Mouse (Mus musculus): ENCODE data around the gene Dhx32.

DNA sequence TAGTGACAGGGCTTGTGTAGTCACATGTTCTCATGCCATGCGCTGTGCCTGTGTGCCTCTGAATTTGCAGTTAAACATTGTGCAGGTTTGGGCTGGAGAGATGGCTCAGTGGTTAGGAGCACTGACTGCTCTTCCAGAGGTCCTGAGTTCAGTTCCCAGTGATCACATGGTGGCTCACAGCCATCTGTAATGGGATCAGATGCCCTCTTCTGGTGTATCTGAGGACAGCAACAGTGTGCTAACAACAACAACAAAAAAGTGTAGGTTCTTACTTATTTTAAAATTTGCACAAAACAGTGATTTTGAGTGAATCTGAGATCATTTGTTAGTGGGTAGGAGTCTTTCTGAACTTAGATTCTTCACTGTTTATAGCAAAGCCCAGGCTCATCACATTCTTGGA lies 63.9 kb downstream of the Dhx32 start:
- TF ChIP-seq CTCF (IDR thresholded peaks at IDR 0.05; ENCODE audit: borderline replicate concordance, insufficient read depth, low read depth, low read length) (no peak), POLR2A (IDR thresholded peaks at IDR 0.05; ENCODE audit: borderline replicate concordance, insufficient read depth, low read length) (no peak)
